Mouse (Mus musculus): ENCODE measurements around the gene Isg15.

DNA sequence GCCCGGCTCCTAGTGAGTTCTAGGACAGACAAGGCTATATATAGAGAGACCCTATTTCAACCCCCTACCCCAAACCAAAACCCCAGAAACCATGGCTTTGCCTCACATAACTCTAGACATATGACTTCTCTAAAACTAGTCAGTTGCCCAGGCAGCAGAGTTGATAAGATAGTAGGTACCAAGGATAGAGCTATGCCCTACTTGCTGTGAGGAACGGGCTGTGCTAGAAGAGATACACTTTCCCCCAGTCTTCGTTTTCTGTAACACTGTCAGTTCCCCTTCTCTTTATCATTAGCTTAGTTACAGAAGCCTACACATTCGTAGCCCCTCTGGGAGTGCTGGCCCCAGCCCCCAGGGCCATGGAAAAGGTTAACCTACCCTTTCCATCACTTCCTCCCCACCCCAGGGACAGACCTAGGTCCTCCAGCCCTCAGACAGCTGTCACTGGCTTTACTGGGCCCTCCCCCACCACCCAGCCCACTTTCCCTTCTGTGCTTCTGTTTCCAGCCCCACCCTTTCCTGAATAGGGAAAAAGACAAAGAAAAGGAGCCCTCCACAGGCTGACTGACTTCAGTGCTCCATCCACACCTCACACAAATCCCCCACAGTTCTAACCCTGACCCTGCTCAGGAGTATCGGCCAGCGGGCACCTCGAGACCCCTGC is 16.2 kb downstream of the Isg15 start:
- TF ChIP-seq CTCF (IDR thresholded peaks at IDR 0.05; ENCODE audit: extremely low read depth, insufficient read length, insufficient replicate concordance, low read depth, low read length) (no peak), POLR2A (IDR thresholded peaks at IDR 0.05; ENCODE audit: low read depth, low read length) (no peak)
